Mouse (Mus musculus) heart, adult 2 months (tissue): Measurements from ENCODE around the gene Gm10801. TPM values are rescaled to one million over a fixed set of nuclear protein-coding genes. Genes with fewer than 3 reads are reported as not detected.
"Not testable (repeated sequence)": the region's sequence is repeated elsewhere in the genome, so short reads cannot be mapped to it uniquely, and the experiment has no call there.

Experiments used
- DNase-seq, 2 experiments: peaks; one replicate each; pipeline ENCODE4 v3.0.0; 2021
- H3K27ac ChIP-seq: fragments of 200-600 bp; 2 replicates; pipeline ENCODE4 v1.8.1; 2022
- H3K27me3 ChIP-seq: fragments of 200-500 bp; 2 replicates; pipeline ENCODE4 v1.6.1; 2012; ENCODE audit warnings: mild to moderate bottlenecking, low read length, inconsistent platforms, mixed read lengths; ENCODE audit not compliant: control insufficient read depth, insufficient read depth
- H3K36me3 ChIP-seq: fragments of 200-500 bp; 2 replicates; pipeline ENCODE4 v1.6.1; 2012; ENCODE audit warnings: low read length, inconsistent platforms; ENCODE audit not compliant: control insufficient read depth, insufficient read depth
- H3K4me1 ChIP-seq: fragments of 200-500 bp; 2 replicates; pipeline ENCODE4 v1.6.1; 2011; ENCODE audit warnings: low read length; ENCODE audit not compliant: control insufficient read depth, insufficient read depth
- H3K4me3 ChIP-seq: fragments of 200-600 bp; 2 replicates; pipeline ENCODE4 v1.8.1; 2022
- H3K79me2 ChIP-seq: fragments of 200-500 bp; replicated peaks from 2 replicates; pipeline ENCODE4 v1.6.1; 2012; ENCODE audit warnings: mild to moderate bottlenecking, inconsistent platforms, low read length, moderate library complexity, mixed read lengths; ENCODE audit not compliant: control insufficient read depth, insufficient read depth
- H3K9ac ChIP-seq: fragments of 200-500 bp; 2 replicates; pipeline ENCODE4 v1.6.1; 2012; ENCODE audit warnings: low read depth, mild to moderate bottlenecking, control low read depth, inconsistent platforms, low read length, mixed read lengths
- CTCF ChIP-seq: fragments of 200-600 bp; IDR thresholded peaks from 2 replicates; pipeline ENCODE4 v1.8.1; 2022; ENCODE audit warnings: antibody characterized with exemption, mild to moderate bottlenecking, moderate library complexity
- EP300 ChIP-seq: fragments of 200-500 bp; IDR thresholded peaks from 2 replicates; pipeline ENCODE4 v1.6.1; 2011; ENCODE audit warnings: low read depth, low read length, control low read depth; ENCODE audit not compliant: insufficient read depth
- POLR2A ChIP-seq: fragments of 200-500 bp; IDR thresholded peaks from 2 replicates; pipeline ENCODE4 v1.6.1; 2011; ENCODE audit warnings: mild to moderate bottlenecking, low read depth, low read length, control low read depth; ENCODE audit not compliant: insufficient read depth
- WGBS: fragments of 180-500 bp; shearing (Covaris S2); methylation state at CpG from one replicate; pipeline ENCODE4 v1.1.7; 2018; 5-methylcytosine and 5-hydroxymethylcytosine counted together
- intact Hi-C: fragments of 180-260 bp; cut with DNase I; formaldehyde crosslinking; loops from one replicate; pipeline ENCODE4 v1.15.1; 2025
- long read RNA-seq: library from polyadenylated mRNA; stranded (forward); transcript quantifications from one replicate; pipeline ENCODE4 v2.0.0, GENCODE M21; 2021
- polyA plus RNA-seq: library from polyadenylated mRNA; depleted of rRNA; stranded (reverse); fragments of >200 nt; gene quantifications from 2 replicates; pipeline ENCODE4 v1.2.3, GENCODE M21; 2012; rRNA removed
- total RNA-seq, 2 experiments: library from RNA; stranded (reverse); gene quantifications; 2 replicates each; pipeline ENCODE4 v1.2.3; 2021

Gene Gm10801
- total RNA-seq (under 1 TPM in 1 of 2 experiments, not detected in 1; 0.55 TPM), polyA plus RNA-seq (not detected in 2 replicates)
- long read RNA-seq = 0 reads

- H3K27ac ChIP-seq, DNase-seq, H3K79me2 ChIP-seq, H3K27me3 ChIP-seq, H3K36me3 ChIP-seq, H3K9ac ChIP-seq, intact Hi-C loops, H3K4me1 ChIP-seq, H3K4me3 ChIP-seq: not testable (repeated sequence)
- 69% methylated on average over 4 of the region's 5 CpGs for WGBS
Measured at GRCm38 (mm10) chr2:98661937-98662336, at the start of gene Gm10801. TSS of gene Gm10801 (plus strand) at chr2:98662237.

DNA sequence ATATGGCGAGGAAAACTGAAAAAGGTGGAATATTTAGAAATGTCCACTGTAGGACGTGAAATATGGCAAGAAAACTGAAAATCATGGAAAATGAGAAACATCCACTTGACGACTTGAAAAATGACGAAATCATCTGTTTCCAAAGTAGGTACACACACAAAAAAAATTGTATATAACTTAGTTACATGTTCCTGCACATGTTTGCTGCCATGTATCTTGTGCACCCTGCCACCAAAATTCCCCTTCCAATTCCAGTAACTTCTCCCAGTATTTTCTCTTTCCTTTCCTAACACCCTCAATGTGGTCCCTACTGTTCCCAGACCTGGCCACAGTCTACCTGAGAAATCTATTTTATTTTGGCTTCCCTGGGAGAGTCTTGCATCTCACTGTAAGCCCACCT, 5.2 kb downstream of the Gm10801 start, which contains the start of gene Gm10800:
TSS of gene Gm10800 (minus strand) at position 101 of the 400 bp plus-strand sequence.
- DNase-seq, H3K9ac ChIP-seq, H3K4me1 ChIP-seq, H3K27ac ChIP-seq, H3K27me3 ChIP-seq, H3K4me3 ChIP-seq, H3K36me3 ChIP-seq, H3K79me2 ChIP-seq, intact Hi-C loops: not testable (repeated sequence)
- 85% methylated on average over 4 of the region's 4 CpGs for WGBS

GRCm38 (mm10) chr2:98697533-98697932, 35.5 kb downstream of the Gm10801 start:
- H3K79me2 ChIP-seq = no peaks in the 10 kb centered on the region
- no peaks in the 10 kb centered on the region for H3K27me3 ChIP-seq
- intact Hi-C loops = loop anchor here (10.0 kb wide), 1 partner anchor 63 kb away; no protein-coding TSS in a partner anchor
- WGBS = 98% methylated on average over 1 of the region's 1 CpGs
- no peak for DNase-seq
- no peaks in the 10 kb centered on the region for H3K36me3 ChIP-seq
- TF ChIP-seq EP300 (no peak), POLR2A (no peak), CTCF (no peak)
- H3K4me1 ChIP-seq = no peaks in the 10 kb centered on the region
- no peak overlapping the region for H3K4me3 ChIP-seq
- H3K27ac ChIP-seq = no peak overlapping the region
- H3K9ac ChIP-seq = no peak overlapping the region

Other genes with a start within 250 kb of the Gm10801 start
- gene Gm10800, start 5.1 kb downstream of the Gm10801 start, total RNA-seq = 1 to 10 TPM in 1 of 2 experiments, not detected in 1; 1.3 TPM
- gene Gm10800, start 5.1 kb downstream of the Gm10801 start, polyA plus RNA-seq = 0.20 and 0.41 TPM in 2 replicates